Mouse (Mus musculus): Measurements from ENCODE around the gene Pard3b. TPM values are rescaled to one million over a fixed set of nuclear protein-coding genes. Genes with fewer than 3 reads are reported as not detected.

Pard3b gene
- polyA plus RNA-seq, 1 experiment, result 0.71 TPM

DNA sequence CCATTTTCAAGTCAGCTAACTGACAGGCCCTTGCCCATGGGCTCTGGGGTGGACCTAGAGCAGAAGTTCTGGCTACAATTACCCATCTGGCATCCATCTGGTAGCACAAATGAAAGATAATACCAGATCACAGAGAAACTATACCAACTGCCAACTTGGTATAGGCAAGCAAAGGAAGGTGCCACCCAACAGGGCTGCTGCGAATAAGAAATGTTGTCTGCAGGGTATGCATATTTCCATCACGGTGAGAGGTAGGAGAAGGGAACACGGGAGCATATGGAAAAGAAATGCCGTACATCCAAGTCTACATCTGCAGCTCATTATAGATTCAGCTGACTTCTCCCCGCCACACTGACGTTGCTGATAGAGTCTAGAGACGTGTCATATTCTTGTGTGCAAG, 924.4 kb downstream of the Pard3b start:
- Histone ChIP-seq H3K36me3 (ENCODE audit: control insufficient read depth, insufficient read depth, low read length) (no peaks in the 10 kb centered on the region), H3K27ac (ENCODE audit: control insufficient read depth, insufficient read depth, low read length) (no peak overlapping the region), H3K4me3 (ENCODE audit: control insufficient read depth, insufficient read depth, low read length) (no peak overlapping the region), H3K4me1 (replicated peaks; ENCODE audit: control insufficient read depth, insufficient read depth, low read length) (no peaks in the 10 kb centered on the region), H3K27me3 (ENCODE audit: control insufficient read depth, insufficient read depth, low read length) (no peaks in the 10 kb centered on the region)
- no peak for DNase-seq
- TF ChIP-seq POLR2A (IDR thresholded peaks at IDR 0.05; ENCODE audit: control insufficient read depth, extremely low read depth, insufficient read depth, low read length, poor library complexity), result no peak
- WGBS, result 95% methylated on average over 7 of the region's 7 CpGs

DNA sequence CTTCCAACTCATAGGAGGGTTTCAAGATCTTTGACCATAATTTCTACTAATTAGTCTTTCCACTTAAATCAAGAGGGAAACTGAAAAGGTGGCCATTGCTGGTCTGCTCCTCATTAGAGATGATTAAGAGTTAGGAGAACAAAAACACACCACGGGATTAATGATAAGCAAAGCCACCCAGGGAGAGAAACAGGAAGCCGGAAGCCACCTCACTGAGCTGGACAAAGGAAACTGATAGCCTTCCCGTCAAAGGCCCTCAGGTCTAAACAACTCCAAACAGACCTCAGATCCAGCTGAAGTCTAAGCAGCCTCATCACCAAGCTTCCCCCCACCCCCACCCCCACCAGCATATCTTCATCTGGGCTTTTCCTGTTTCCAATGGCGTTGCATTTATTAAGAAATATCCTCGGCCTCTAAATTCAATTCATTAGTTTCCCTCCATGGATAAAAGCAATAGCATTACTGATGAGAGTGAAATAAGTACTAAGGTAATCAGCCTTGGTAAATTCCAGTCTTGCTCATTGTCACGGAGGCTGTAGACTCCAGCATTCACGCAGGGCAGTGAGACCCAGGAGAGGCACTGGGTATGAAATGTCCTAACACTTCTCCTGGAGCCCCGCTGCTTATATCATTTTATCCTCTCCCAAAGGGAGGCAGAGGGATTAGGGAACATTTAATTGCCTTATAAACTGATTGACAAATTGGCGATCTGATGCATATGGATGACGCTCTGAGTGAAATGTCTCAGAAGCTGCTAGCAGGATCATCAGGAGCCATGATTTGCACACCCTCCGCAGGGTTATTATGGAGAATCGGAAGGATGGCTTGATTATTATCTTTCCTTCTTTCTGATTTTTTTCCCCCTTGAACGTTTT, 925.9 kb downstream of the Pard3b start:
- TF ChIP-seq CTCF (IDR thresholded peaks at IDR 0.05; ENCODE audit: borderline replicate concordance, control insufficient read depth, extremely low read depth, insufficient read depth, low read length, poor library complexity), result no peak
- no peak for TF ChIP-seq POLR2A (IDR thresholded peaks at IDR 0.05; ENCODE audit: control insufficient read depth, extremely low read depth, insufficient read depth, low read length, poor library complexity)
- Histone ChIP-seq H3K36me3 (ENCODE audit: control insufficient read depth, insufficient read depth, low read length) (no peaks in the 10 kb centered on the region), H3K27ac (ENCODE audit: control insufficient read depth, insufficient read depth, low read length) (no peak overlapping the region), H3K4me3 (ENCODE audit: control insufficient read depth, insufficient read depth, low read length) (no peak overlapping the region), H3K4me1 (replicated peaks; ENCODE audit: control insufficient read depth, insufficient read depth, low read length) (no peaks in the 10 kb centered on the region), H3K27me3 (ENCODE audit: control insufficient read depth, insufficient read depth, low read length) (no peaks in the 10 kb centered on the region)
- DNase-seq, result no peak
- 85% methylated on average over 13 of the region's 13 CpGs for WGBS

DNA sequence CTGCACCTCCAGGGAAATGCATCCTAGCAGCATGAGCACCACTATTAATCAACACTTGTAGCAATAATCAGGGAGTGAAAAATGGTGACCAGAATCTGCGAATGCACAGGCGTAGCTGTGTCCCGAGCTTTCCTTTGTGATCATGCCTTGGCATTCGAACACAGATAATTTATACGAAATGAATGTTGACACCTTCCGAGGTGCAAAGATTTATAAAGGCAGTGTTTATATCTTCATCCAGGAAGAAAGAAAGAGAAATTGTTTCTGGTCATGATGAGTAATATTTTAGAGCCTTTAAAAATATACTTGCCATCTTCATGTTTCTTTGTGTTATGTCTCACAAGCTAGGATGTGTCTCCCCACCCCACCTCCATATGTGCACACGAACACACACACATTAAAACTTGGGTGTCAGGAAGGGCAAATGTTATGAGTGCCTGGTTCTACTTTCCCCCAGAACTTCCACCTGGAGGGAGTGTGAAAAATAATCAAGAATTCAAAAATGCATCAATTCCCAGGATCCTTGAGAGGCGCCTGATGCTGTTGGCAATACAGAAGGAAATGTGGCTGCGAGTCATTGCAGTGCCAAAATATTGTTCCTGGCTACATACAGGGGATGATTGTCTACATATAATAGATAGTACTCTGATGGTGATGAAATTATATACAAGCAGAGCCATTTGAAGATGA, 926.6 kb downstream of the Pard3b start:
- no peak for DNase-seq
- Histone ChIP-seq H3K36me3 (ENCODE audit: control insufficient read depth, insufficient read depth, low read length) (no peaks in the 10 kb centered on the region), H3K27me3 (ENCODE audit: control insufficient read depth, insufficient read depth, low read length) (no peaks in the 10 kb centered on the region), H3K27ac (ENCODE audit: control insufficient read depth, insufficient read depth, low read length) (no peak overlapping the region), H3K4me3 (ENCODE audit: control insufficient read depth, insufficient read depth, low read length) (no peak overlapping the region), H3K4me1 (replicated peaks; ENCODE audit: control insufficient read depth, insufficient read depth, low read length) (no peaks in the 10 kb centered on the region)
- 96% methylated on average over 9 of the region's 9 CpGs for WGBS
- TF ChIP-seq CTCF (IDR thresholded peaks at IDR 0.05; ENCODE audit: borderline replicate concordance, control insufficient read depth, extremely low read depth, insufficient read depth, low read length, poor library complexity) (no peak), POLR2A (IDR thresholded peaks at IDR 0.05; ENCODE audit: control insufficient read depth, extremely low read depth, insufficient read depth, low read length, poor library complexity) (no peak)

DNA sequence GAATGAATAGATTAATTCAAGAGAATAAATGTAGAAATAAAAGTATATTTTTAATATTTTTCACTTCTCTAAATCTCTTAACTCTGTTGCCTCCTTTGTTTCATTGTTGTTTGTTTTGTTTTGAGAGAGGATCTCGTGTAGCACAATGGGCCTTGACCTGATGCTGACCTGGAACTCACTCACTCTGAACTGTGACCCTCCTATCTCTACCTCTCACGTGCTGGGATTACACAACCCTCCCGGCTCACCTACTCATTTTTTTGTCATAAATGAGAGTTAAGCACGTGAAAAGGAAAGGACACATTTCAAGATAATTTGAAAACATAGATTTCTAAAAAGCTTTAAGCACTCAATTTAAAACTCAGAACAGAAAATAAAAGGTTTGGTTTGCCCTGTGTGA, 928.0 kb downstream of the Pard3b start:
- TF ChIP-seq POLR2A (IDR thresholded peaks at IDR 0.05; ENCODE audit: control insufficient read depth, extremely low read depth, insufficient read depth, low read length, poor library complexity), result no peak
- no peak for TF ChIP-seq CTCF (IDR thresholded peaks at IDR 0.05; ENCODE audit: borderline replicate concordance, control insufficient read depth, extremely low read depth, insufficient read depth, low read length, poor library complexity)
- 68% methylated on average over 4 of the region's 4 CpGs for WGBS

DNA sequence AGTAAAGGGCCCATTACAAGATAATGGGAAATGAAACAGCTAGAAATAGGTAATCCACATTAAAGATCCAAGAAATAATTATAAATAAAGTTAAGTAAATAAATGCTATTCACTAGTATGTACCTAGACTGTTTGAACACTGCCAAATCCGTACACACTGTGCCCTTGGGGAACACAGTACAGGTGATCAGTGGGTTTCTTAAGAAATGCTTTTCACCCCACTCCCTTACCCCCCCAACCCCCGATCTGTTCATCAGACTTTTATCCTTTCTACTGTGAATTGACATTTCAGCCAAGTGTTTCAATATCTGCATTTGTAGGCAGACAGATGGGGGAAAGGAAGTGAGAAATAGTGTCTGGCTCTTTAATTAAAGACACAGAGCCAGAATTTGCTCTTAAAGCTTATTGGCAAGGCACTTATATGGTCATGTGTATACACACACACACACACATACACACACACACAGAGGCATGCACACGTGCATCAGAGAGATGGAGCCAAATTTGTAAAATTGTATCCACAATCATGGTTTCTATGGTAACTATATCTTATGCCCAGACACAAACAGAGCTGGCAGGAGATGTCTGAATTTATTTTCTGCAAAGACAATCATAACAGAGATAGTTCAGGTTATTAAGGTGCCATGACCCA, 938.4 kb downstream of the Pard3b start:
- Histone ChIP-seq H3K27me3 (ENCODE audit: control insufficient read depth, insufficient read depth, low read length) (no peaks in the 10 kb centered on the region), H3K36me3 (ENCODE audit: control insufficient read depth, insufficient read depth, low read length) (no peaks in the 10 kb centered on the region), H3K4me1 (replicated peaks; ENCODE audit: control insufficient read depth, insufficient read depth, low read length) (no peaks in the 10 kb centered on the region), H3K27ac (ENCODE audit: control insufficient read depth, insufficient read depth, low read length) (no peak overlapping the region), H3K4me3 (ENCODE audit: control insufficient read depth, insufficient read depth, low read length) (no peak overlapping the region)
- no peak for DNase-seq
- TF ChIP-seq POLR2A (IDR thresholded peaks at IDR 0.05; ENCODE audit: control insufficient read depth, extremely low read depth, insufficient read depth, low read length, poor library complexity), result no peak
- no peak for TF ChIP-seq CTCF (IDR thresholded peaks at IDR 0.05; ENCODE audit: borderline replicate concordance, control insufficient read depth, extremely low read depth, insufficient read depth, low read length, poor library complexity)
- 91% methylated on average over 3 of the region's 3 CpGs for WGBS

More for the DNA sequence above, 928.0 kb downstream of the Pard3b start:
- Histone ChIP-seq H3K36me3 (ENCODE audit: control insufficient read depth, insufficient read depth, low read length) (no peaks in the 10 kb centered on the region), H3K27me3 (ENCODE audit: control insufficient read depth, insufficient read depth, low read length) (no peaks in the 10 kb centered on the region), H3K4me3 (ENCODE audit: control insufficient read depth, insufficient read depth, low read length) (no peak overlapping the region), H3K4me1 (replicated peaks; ENCODE audit: control insufficient read depth, insufficient read depth, low read length) (no peaks in the 10 kb centered on the region), H3K27ac (ENCODE audit: control insufficient read depth, insufficient read depth, low read length) (no peak overlapping the region)
- DNase-seq, result no peak

DNA sequence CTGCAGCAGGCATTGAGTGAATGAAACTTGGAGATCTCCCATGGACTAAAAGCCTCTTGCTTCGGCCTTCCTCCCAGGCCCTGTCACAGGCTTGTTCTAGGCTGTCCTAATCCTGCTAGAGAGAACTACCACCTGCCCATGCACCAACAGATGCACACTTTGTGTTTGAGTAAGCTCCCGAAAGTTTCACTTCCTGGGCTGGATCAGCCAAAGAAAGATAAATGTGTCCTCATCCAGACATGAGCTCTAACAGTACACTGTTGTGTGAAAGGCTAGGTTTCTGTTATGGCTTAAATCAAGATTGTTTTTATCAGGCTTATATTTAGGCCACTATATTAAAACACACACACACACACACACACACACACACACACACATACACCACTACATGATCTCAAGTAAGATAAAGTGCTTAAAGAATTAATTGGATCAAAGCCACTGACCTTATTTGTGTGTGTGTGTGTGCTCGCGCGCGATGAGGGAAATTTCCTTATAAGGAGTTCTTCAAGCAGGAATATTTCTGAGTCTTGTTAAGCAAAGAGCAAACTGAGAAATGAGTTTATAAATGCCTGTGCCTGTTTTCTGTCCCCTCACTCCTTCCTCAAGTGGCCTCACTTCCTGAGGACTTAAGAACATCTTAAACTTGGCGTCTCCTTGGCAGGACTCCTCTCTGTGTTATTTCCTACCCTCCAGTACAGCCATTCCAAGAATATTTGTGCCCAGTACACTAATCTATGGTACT, 940.6 kb downstream of the Pard3b start:
- DNase-seq, result no peak
- no peaks in the 10 kb centered on the region for H3K4me1 ChIP-seq (replicated peaks; ENCODE audit: control insufficient read depth, insufficient read depth, low read length)
- WGBS, result 90% methylated on average over 7 of the region's 7 CpGs
- H3K27ac ChIP-seq (ENCODE audit: control insufficient read depth, insufficient read depth, low read length), result no peak overlapping the region
- no peak overlapping the region for H3K4me3 ChIP-seq (ENCODE audit: control insufficient read depth, insufficient read depth, low read length)
- no peaks in the 10 kb centered on the region for H3K27me3 ChIP-seq (ENCODE audit: control insufficient read depth, insufficient read depth, low read length)
- no peaks in the 10 kb centered on the region for H3K36me3 ChIP-seq (ENCODE audit: control insufficient read depth, insufficient read depth, low read length)
- TF ChIP-seq CTCF (IDR thresholded peaks at IDR 0.05; ENCODE audit: borderline replicate concordance, control insufficient read depth, extremely low read depth, insufficient read depth, low read length, poor library complexity) (no peak), POLR2A (IDR thresholded peaks at IDR 0.05; ENCODE audit: control insufficient read depth, extremely low read depth, insufficient read depth, low read length, poor library complexity) (no peak)

All from thymus, adult 2 months (tissue).